Mouse (Mus musculus) spleen, adult 12 weeks (tissue): ENCODE results near the gene Gkn2.

ENCODE experiments used
- DNase-seq: peaks from one replicate; pipeline ENCODE4 v3.0.0; 2022; ENCODE audit warnings: low spot score

Gkn2 gene

GRCm38 (mm10) chr6:87399886-87400566, 26.9 kb downstream of the Gkn2 start:
- DNase-seq, result no peak

GRCm38 (mm10) chr6:87401456-87401855, 28.3 kb downstream of the Gkn2 start:
- no peak for DNase-seq

- no peak for DNase-seq
Observed at GRCm38 (mm10) chr6:87412011-87412410, 38.9 kb downstream of the Gkn2 start.

GRCm38 (mm10) chr6:87422304-87422703, 49.1 kb downstream of the Gkn2 start:
- DNase-seq, result no peak

GRCm38 (mm10) chr6:87424037-87424816, 51.1 kb downstream of the Gkn2 start:
- DNase-seq, result no peak

- DNase-seq, result no peak
Observed at GRCm38 (mm10) chr6:87426954-87427353, 53.8 kb downstream of the Gkn2 start.

- DNase-seq, result no peak
Observed at GRCm38 (mm10) chr6:87427616-87428015, 54.5 kb downstream of the Gkn2 start.

GRCm38 (mm10) chr6:87428487-87429044, 55.4 kb downstream of the Gkn2 start, which contains the start of gene Bmp10:
Bmp10 (plus strand) TSS chr6:87428994.
- DNase-seq, result no peak
